ENCODE assay signal across 7 mouse cellular contexts in the genomic region with DNA sequence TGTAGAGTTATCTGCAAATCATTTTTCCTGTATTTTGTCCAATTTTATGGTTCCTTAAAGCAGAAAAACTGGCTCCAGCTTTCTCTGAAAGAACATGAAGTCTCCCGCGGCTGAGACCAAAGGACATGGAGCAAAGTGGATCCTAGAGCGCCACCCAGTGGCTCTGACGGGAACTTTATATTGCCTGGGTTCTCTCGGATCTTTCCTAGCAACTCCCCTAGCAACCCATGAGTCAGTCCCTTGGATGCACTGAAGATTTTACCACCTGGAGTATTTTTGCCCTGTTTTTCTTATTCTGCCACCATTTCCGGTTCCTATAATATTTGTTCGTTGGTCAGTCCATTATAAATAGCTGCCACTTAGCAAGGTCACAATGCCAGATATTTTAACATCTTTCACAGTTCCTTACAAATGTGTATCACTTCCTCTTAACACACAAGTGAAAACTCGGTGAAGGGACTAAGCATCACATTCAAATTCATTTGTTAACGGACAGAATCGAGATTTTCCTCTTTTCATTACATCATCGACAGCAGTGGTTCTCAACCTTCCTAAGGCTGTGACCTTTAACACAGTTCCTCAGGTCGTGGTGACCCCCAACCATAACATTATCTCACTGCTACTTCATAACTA. TPM values are rescaled to one million over a fixed set of nuclear protein-coding genes. Genes with fewer than 3 reads are reported as not detected.
A peak's percentile ranks its signal among the peaks of the same experiment; 100 is the strongest.
DNase-seq lines count a peak whose midpoint lies in the region; ATAC-seq and TF ChIP-seq lines count a peak whose summit lies in the region.

No protein-coding gene starts in this region.

- TF ChIP-seq CTCF in Patski (IDR thresholded peaks at IDR 0.05), result peak; percentile 92

- no peaks in the 10 kb centered on the region for H3K27me3 ChIP-seq in Patski
- peaks cover 6% of the 10 kb centered on the region for H3K27me3 ChIP-seq in midbrain, embryonic 14.5 days (ENCODE audit: control insufficient read depth, insufficient read depth, low read length)

- no peak overlapping the region for H3K9ac ChIP-seq in midbrain, embryonic 14.5 days (replicated peaks; ENCODE audit: low read length)

- in situ Hi-C loops in Patski (cut with MboI; ENCODE audit: low pct_unique_long_range_greater_than_20kb), result loop anchor here (5.0 to 25.0 kb wide), 3 partner anchors 120 to 925 kb away; partner anchors contain the start of gene Pogk

- WGBS in midbrain, embryonic 14.5 days, result 22% methylated on average over 12 of the region's 12 CpGs

- H3K4me2 ChIP-seq in midbrain, embryonic 14.5 days (ENCODE audit: low read length), result no peak overlapping the region

- DNase-seq in Patski (ENCODE audit: low read depth, low spot score), result peak; percentile 54
- peak; percentile 91 for DNase-seq in forelimb bud, embryonic 11.5 days (ENCODE audit: low read depth, low spot score)
- peak; percentile 92 for DNase-seq in induced T-regulatory cell, adult 2 months (ENCODE audit: low read depth)
- DNase-seq in left cerebral cortex, adult 9 months (ENCODE audit: low spot score in 2 of 2), result peak; percentile 67 to 96
- DNase-seq in midbrain, embryonic 14.5 days, result peak; percentile 92
- DNase-seq in spleen, adult 18-20 months, result peak; percentile 50 to 76

- CTCF ChIA-PET in Patski (lab: Charles Lee), result interaction anchor here (0.7 to 3.4 kb wide), 14 partner anchors 8 to 123 kb away, joined by 3 to 15 read pairs (median 4); no protein-coding TSS in a partner anchor

- H3K4me1 ChIP-seq in midbrain, embryonic 14.5 days (ENCODE audit: control insufficient read depth, insufficient read depth, low read length), result no peaks in the 10 kb centered on the region

- no peaks in the 10 kb centered on the region for H3K9me3 ChIP-seq in midbrain, embryonic 14.5 days (ENCODE audit: control insufficient read depth, low read length)

- no peak overlapping the region for H3K4me3 ChIP-seq in midbrain, embryonic 14.5 days (replicated peaks; ENCODE audit: low read depth, low read length)

- POLR2A ChIA-PET in Patski (lab: Charles Lee), result interaction anchor here (0.7 kb wide), 2 partner anchors 54 to 59 kb away, joined by 3 read pairs; no protein-coding TSS in a partner anchor

- ATAC-seq in Patski, result peak; percentile 85
- peak; percentile 84 for ATAC-seq in cerebellum, adult (ENCODE audit: insufficient number of reproducible peaks, low FRiP score, low TSS enrichment)
- peak; percentile 59; the same call in 1 of the 2 replicates for ATAC-seq in midbrain, embryonic 14.5 days (ENCODE audit: low FRiP score, low TSS enrichment)

- H3K27ac ChIP-seq in midbrain, embryonic 14.5 days (replicated peaks; ENCODE audit: low read depth, low read length), result no peak overlapping the region

- peaks cover 11% of the 10 kb centered on the region for H3K36me3 ChIP-seq in midbrain, embryonic 14.5 days (ENCODE audit: control insufficient read depth, insufficient read depth, low read length)

RNA-seq across cellular contexts. Expression of gene Aldh9a1, which starts 12.2 kb away (rescaled TPM):
- polyA plus RNA-seq in Patski (2021), result 61.1 TPM
- 23.2 and 28.6 TPM in 2 replicates for polyA plus RNA-seq in midbrain, embryonic 14.5 days (2014; fragmentation: Nextera tagmentation; extraction: Ambion mirVana)

RNA-seq across cellular contexts. Expression of gene Tmco1, which starts 29.4 kb away (rescaled TPM):
- 153 TPM for polyA plus RNA-seq in Patski (2021)
- 65.4 and 69.0 TPM in 2 replicates for polyA plus RNA-seq in midbrain, embryonic 14.5 days (2014; fragmentation: Nextera tagmentation; extraction: Ambion mirVana)

RNA-seq across cellular contexts. Expression of gene Uck2, which starts 52.5 kb away (rescaled TPM):
- 66.4 TPM for polyA plus RNA-seq in Patski (2021)
- 51.1 and 54.1 TPM in 2 replicates for polyA plus RNA-seq in midbrain, embryonic 14.5 days (2014; fragmentation: Nextera tagmentation; extraction: Ambion mirVana)

RNA-seq across cellular contexts. Expression of gene Mgst3, which starts 56.1 kb away (rescaled TPM):
- polyA plus RNA-seq in Patski (2021), result 54.7 TPM
- polyA plus RNA-seq in midbrain, embryonic 14.5 days (2014; fragmentation: Nextera tagmentation; extraction: Ambion mirVana), result 124 and 177 TPM in 2 replicates
